Mouse (Mus musculus) heart, adult 9 months (tissue): ENCODE measurements around the gene Orai2.
"Not testable (repeated sequence)": the region's sequence is repeated elsewhere in the genome, so short reads cannot be mapped to it uniquely, and the experiment has no call there.

ENCODE experiments used
- DNase-seq, 2 experiments: peaks; one replicate each; pipeline ENCODE4 v3.0.0; 2022; ENCODE audit warnings: low spot score in 2 of 2

The Orai2 gene

DNA sequence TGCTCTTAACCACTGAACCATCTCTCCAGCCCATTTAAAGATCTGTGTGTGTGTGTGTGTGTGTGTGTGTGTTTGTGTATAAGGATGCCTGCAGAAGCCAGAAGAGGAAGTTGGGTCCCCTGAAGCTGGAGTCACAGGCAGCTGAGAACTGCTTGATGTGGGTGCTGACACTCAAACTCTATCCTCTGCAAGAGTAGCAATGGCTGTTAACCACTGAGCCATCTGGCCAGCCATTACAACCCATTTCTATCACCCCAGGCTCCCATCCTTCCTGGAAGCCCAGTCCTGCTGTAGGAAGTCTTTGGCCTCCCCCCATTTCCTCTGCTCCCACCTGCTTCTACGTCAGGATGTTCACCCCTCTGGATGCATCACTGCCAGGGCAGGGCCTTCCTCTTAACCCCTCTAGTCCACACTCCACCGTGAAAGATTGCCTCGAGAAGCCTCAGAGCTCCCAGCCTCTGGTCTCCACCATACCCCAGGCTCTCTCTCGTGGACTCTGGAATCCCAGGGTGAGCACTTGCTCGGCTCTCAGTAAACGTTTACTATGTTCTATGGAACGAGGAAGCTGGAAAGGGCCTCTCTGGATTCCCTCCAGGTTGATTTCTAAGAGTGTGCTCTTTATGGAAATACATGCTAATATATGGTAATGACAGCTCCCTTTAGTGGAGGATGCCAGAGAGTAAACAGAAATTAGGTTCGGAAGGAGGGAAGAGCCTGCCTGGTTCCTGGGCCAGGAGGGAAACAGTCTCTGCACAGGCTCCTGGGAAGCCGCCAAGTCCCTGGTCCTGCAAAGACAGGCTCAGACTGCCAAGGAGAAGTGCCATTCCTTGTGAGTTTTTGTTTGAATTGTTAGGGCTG, 3.3 kb upstream of the Orai2 start:
- no peak for DNase-seq

DNA sequence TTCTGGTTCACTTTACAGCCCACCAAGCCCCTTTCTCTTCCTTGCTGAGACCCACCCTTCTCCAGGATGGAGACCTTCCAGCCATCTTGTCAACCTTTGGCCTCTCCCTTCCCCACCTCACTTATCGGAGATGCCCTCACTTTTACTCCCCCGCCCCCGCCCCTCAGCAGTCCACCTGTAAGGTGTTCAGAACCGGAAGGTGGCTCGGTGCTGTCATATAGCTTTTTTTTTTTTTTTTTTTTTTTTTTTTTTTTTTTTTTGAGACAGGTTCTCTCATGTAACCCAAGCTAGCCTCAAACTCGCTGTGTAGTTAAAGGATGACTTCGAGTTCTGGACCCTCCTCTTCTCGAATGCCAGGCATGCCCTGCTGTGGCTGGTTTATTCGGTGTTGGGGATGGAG, 2.4 kb upstream of the Orai2 start:
- no peak for DNase-seq

DNA sequence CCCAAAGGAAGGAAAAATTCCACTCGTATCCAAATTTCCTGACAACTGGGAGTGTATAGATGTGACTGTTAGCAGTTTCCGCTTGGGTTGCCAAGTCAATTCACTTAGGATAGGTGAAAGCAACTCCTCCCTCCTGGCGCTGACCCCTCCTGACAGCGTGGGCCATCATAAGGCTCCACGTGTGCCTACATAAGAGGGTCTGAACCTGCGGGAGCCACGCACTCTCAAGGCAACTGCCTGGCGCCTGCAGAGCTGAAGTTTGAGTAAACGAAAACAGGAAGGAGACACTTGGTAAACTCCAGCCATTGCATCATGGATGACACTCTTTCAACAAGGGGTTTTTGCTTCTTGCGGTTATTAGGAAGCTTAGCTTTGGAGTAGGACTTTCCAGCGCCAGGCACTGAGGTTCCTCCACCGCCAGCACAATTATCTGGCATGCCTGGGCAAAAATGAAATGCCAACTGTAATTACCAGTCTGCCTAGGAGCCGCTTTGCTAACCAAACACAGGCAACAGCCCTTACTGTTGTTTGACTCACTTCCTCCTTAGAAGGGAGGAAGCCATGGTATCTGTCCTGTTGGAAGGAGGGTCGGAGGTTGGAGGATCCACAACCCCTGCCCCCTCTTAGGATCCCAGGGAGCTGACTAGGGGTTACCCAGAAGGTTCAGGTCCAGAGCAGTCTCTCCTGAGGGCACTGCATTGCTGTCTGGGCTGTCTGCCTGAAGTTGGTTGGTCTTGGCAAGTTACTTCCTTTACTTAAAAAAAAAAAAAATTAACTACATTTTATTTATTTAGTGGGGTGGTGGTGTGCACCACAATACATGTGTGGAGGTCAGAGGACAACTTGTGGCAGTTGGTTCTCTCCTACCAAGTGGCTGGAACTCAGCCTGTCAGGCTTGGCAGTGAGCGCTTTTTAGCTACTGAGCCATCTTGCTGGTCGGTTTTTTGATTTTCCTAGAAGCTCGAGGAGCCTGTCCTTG, 1.1 kb upstream of the Orai2 start:
- DNase-seq, result no peak

DNA sequence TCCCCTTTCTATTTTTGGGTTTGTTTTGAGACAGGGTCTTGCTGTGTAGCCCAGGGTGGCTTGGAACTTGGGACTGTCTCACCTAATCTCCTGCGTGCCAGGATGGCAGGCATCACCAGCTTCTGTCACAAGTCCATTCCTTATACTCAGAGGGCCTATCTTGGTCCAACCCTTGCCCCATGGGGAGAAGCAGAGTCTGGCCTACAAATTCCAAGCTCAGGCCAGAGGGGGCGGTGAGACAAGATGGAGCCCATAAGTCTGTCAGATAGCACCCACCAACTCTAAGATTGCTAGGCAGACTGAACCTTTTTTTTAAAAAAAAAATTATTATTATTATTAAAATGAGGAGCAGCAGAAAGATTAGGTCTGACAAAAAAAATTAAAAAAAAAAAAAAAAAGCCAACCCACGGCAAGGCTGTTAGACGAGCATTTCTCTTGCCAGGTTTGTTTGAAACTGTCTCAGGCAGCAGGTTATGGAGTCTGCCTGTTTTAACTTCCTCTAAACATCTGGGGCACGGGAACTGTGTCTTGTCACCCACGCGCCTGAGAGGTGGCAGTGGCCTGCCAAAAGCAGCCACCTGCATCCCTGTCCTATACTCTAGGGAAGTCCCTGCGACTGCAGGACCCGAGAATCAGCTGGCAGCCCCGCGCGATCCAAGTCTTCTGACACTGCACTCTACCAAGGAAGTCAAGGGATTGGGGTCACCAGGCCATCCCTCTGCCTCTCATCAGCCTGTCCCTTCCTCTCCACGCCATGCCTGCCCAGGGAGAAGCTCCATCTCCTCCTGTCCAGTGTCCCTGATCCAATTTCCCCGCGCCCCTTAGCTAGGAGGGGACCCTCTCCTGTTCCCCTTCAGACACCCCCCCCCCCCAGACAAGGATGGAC, 644 bp downstream of the Orai2 start:
- DNase-seq, result no peak

DNA sequence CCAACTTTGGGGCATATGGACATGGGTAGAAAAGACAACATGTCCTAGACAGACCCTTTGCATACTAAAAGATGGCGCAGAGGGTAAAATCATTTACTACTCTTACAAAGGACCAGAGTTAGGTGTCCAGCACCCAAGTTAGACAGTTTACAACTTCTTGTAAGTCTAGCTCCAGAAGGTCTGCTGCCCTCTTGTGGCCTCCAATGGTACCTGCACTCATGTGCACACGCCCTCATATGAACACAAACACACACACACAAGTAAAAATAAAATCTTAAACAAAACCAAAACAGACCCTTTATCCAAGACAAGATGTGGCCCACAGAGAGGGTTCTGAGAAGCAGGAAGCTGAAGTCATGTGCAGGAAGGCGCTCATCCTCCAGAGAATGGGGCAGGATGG, 2.4 kb downstream of the Orai2 start:
- DNase-seq, result no peak

DNA sequence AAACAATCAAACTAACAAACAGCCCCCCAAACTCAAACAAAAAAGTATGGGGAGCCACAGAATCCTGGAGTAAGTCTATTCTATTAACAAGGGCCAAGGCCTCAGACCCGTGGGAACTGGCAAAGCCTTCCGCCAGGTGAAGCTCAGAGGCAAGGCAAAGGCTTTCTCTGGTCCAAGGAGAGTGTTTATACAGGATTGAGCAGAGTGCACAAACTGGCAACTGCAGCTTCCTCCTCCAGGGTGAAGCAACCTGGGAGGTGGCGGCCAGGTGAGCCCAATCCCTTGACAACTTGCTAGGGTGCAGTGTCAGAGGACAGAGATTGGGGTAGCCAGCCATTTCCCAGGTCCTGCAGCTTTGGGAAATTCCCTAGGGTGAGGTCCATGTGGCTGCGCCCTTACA, 3.2 kb downstream of the Orai2 start:
- no peak for DNase-seq

DNA sequence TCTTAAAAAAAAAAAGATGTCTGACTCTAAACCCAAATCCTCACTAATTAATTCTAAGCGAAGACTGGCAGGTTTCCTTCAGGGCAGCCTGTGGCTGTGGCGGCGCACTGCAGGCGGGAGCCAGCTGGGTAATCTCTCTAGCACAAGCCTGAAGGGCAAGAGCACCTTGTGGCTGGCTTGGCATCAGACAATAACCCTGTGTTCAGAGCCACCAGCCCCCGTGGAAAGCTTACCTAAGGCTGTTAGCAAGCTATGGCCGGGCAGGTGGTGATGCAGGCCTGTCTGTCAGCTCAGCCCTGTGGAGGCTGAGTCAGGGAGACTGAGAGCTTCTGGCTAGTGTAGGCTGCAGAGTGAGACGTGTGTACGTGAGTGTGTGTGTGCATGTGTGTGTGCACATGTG, 5.3 kb downstream of the Orai2 start:
- DNase-seq, result no peak

DNA sequence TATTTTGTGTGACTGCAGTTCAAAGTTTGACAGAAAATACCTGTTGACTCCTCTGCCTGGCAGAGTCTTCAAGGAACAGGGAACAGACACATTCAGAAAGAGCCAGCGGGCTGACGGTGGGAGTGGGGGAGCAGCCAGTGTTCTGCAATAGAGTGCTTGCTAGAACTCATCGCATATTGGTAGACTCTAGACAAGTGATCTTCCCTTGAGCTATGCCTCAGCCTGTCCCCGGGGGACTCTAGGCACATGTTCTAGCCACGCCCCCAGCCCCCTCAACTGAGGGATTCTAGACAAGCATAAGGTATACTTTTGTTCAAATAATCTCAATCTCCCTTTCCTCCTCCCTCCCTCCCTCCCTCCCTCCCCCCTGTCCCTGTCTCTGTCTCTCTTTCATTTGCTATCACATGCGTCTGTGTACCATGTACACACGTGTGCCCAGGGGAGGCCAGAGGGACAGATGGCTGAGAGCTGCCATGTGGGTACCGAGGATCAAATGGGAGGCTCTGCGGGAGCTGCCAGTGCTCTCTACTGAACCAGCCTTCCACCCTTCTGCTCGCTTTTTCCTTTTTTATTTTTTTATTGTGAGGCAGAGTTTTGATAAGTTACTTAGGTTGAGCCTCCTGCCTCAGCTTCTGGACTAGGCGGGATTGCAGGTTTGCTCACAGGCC, 6.6 kb downstream of the Orai2 start:
- no peak for DNase-seq

DNA sequence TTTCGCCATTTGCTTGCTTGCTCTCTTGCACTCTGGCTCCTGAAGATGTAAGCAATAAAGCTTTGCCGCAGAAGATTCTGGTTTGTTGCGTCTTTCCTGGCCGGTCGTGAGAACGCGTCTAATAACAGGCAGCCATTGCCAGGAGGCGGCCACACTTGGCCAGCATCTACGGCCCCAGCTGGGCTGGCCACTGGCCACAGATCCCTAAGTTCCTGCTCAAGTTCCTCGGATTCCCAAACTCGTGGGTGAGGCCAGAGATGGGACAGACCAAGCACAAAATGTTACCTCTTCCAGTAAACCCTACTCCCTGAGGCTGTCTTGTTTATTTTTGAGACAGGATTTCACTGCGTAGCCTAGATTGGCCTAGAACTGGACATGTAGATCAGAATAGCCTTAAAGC, 10.4 kb downstream of the Orai2 start:
- peak; percentile 61 to 79 for DNase-seq

DNA sequence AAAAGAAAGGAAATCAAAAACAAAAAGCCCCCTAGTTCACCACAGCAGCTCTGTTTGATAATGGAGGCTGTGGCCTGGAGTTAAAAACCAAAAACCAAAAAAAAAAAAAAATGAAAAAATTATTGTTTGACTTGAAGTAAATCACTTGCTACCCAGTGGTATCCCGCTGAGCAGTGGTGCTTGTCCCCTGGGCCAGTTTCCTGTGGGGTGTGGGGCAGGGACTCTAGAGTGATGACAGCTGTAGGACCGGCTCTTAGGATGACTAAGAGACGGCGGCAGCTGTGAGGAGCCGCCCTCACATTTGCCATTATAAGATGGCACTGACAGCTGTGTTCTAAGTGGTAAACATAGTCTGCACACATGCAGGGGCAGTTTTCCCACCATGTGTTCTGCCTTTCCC, 15.1 kb downstream of the Orai2 start:
- peak in 1 of 2 experiments; percentile 44 for DNase-seq

DNA sequence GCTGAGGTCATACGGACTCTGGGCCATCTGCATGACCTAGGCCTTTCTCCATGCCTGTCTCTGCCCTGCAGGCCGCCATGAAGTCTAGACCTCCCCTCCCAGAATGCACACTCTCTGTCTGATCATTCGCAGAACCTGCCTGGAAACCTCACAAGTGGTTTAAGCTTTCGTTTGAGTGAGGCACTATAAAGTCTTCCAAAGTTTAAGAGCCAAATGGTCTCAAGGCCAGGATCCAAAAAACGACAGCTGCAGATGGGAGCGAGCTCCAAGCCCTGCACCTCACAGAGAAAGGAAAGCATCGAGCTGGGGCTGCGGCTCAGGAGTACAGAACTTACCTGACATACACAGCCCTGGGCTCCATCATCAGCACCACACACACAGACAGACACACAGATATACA, 18.1 kb downstream of the Orai2 start:
- DNase-seq, result peak in 1 of 2 experiments; percentile 60

DNA sequence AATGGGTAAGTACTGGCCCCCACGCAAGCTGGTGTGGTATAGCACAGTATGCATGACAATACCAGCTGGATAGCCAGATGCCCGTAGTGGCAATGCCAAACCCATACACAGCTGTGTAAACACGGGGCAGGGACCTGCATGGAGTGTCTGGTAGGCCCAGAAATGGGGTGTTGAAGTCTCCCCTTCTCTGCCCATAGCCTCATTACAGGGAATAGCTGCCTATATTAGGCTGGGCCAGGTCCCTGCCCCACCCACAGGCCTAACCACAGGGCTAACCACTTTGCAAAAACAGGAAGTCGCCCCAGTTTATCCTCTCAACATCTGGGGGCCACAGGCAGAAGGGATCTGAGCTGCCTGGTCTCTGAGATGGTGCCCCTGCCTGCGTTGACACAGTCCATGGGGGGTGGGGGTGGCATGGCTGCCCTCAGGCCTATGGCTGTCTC, 21.4 kb downstream of the Orai2 start:
- not testable (repeated sequence) for DNase-seq

DNA sequence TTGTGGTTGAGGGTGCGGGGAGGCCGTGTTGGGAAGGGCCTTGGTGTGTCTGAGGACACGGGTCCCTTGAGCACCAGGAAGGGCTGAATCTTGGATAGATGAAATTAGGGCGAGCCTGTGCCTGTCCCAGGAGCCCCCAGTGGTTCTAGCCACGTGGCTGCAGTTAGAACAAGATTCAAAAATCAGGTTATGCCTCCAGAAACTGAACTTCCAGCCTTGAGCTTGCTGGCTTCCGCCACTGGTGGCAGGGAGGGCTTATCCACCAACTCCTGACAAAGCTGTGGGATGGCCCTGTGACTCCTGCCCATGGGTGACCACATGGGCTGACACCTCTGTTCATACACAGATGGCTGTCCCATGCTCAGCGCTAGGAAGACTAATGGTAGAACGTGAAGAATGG, 22.8 kb downstream of the Orai2 start:
- no peak for DNase-seq

DNA sequence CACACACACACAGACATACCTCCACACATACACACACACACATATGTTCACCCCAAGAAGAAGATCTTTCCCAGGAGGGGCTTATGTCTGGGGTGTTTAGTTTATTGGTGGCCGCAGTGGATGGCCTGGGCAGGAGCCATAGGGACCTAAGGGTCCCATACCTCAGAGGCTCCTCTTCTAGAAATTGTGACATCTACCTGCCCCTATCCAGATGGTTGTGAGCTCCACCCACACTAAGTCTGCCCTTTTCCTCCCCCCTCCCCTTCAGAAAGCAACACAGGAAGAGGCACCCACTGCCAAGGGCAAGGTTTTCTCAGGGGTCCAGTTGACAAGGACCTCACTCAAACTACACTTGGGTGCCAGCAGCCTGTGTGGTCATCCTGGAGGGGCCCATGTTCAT, 23.6 kb downstream of the Orai2 start:
- DNase-seq, result no peak

DNA sequence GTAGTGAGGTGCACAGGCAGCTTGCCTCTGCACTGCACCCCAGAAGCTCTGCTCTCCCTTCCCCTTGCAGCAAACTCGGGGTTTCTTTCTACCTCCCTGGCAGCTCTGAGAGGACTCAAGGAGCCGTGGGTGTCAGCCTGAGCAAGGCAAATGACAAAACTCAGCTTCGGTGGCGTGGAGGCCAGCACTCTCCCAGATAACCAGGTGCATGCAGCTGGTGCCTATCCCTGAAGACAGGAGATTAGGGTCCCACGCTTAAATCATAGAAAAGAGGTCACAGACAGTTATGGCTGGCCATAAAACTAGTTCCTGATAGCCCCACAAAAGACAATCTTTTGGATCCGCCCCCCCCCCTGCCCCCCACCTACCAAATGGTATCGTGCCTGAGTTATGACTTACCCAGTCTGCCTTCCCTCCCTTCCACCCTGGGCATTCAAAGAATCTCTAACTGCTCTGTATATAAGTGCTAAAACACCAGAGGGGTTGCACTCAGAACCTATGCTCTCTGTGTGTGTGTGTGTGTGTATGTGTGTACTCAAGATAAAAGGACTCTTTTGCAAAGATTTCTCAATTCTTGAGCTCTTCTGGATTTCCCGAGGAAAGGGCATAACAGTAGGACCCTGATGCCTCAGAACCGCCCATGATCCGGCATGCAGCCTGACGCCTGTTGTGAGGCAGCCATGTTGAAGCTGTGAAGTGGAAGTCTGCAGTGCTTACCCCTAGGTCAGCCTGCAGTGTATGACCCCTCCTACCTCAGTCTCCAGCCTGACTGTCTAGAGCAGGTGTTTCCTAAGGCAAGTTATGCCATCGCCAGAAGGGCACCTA, 25.7 kb downstream of the Orai2 start:
- no peak for DNase-seq

DNA sequence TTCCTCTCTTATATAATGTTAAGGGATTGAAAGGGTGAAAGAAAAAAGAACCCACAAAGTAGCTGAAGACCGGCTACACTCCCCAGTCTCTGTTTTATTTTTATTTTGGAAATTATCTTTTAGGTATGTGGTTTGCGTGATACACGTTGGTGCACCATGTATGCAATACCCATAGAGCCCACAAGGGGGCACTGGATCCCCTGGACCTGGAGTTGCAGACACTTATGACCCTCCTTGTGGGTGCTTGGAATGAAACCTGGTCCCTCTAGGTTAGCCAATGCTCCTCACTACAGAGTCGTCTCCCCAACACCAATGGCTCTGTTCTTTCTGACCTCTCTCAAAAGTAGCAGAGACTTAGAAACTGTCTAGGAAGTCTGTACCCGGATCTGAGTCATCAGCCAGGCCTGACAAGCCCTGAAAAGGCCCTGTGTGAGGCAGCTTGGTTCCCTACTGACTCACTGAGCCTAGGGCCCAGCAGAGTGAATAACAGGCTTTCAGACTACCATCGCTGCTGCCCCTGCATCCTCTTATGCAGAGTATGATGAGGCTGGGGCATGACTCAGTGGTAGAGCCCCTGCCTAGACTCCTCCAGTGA, 27.3 kb downstream of the Orai2 start:
- no peak for DNase-seq

DNA sequence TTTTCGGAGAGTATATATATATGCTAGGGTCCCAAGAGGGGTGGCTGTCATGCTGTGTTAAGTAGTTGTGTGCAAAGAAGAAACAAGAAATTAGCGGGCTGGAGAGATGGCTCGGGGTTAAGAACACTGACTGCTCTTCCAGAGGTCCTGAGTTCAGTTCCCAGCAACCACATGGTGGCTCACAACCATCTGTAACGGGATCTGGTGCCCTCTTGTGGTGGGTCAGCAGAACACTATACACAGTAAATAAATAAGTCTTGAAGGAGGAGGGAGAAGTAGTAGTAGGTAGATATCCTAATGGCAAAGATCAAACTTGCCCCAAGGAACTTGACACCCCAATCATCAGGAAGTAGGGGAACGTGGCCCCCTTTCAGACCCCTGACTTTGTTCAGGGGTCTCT, 27.8 kb downstream of the Orai2 start:
- DNase-seq, result no peak

DNA sequence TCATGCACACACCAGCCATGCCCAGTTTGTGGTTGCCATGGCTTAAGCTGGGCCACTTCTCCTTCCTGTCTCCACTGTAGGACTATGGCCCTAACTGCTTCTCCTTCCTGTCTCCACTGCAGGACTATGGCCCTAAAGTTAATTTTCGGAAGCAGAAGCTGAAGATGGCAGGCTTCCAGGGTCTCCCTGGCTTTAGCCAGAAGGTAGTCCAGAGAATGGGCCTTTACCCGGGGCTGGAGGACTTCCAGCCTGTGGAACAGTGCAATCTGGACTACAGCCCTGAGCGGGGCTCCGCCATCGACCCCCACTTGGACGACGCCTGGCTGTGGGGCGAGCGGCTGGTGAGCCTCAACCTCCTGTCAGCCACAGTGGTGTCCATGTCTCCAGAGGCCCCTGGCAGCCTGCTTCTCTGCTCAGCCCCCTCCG, 30.4 kb downstream of the Orai2 start:
- DNase-seq, result peak in 1 of 2 experiments; percentile 42

DNA sequence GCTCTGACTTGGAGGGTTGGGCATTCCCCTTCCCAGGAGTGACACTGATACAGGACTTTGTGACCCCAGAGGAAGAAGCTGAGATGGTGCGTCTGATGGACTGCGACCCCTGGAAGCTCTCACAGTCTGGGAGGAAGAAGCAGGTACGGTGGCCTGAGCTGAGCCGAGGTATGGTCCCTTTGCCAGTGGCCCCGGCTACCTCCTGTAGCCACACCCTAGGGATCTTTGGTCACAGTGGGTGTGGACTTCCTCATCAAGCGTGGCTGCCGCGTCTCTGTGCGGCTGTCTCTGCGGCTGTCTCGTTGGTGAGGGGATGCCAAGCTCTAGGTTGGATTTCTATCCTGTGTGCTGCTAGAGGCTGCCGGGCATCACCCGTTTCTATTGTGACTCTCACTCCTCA, 31.1 kb downstream of the Orai2 start:
- DNase-seq, result no peak
